Mouse (Mus musculus) cerebellum, adult 2 months (tissue): Measurements from ENCODE around the gene Bicd2.

ENCODE experiments used
- CTCF ChIP-seq: fragments of 200-500 bp; IDR thresholded peaks from 2 replicates; pipeline ENCODE4 v1.5.1; 2011; ENCODE audit warnings: low read depth, mild to moderate bottlenecking, control low read depth, low read length, moderate library complexity, borderline replicate concordance; ENCODE audit not compliant: insufficient read depth
- POLR2A ChIP-seq: fragments of 200-500 bp; IDR thresholded peaks from 2 replicates; pipeline ENCODE4 v1.6.1; 2011; ENCODE audit warnings: low read length, control low read depth, borderline replicate concordance; ENCODE audit not compliant: insufficient read depth

DNA sequence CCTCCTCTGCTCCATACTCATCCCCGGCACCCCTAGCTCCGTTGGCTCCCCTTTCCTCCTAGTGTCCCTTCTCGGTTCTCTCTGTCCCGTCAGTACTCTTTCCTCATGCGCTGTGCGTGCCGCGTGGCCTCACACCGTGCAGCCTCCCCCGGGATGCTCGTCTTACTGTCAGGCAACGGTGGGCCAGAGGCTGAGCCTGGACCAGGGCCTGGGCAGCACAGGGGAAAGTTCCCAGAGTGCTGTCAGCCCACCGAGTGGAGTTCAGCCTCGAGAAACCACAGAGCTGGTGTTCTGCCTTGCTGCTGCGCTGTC, 80.2 kb downstream of the Bicd2 start:
- no peak for TF ChIP-seq CTCF
- no peak for TF ChIP-seq POLR2A
